Mouse (Mus musculus) liver, embryonic 11.5 days (tissue): ENCODE measurements around the gene Ms4a4d. TPM values are rescaled to one million over a fixed set of nuclear protein-coding genes. Genes with fewer than 3 reads are reported as not detected.
"Not testable (repeated sequence)": the region's sequence is repeated elsewhere in the genome, so short reads cannot be mapped to it uniquely, and the experiment has no call there.

Experiments
- ATAC-seq: fragments of 200-750 bp; cut with Nextera tagmentation; replicated peaks from 2 replicates; pipeline ENCODE4 v1.8.0; 2017; ENCODE audit warnings: moderate number of reproducible peaks, mild to moderate bottlenecking, moderate TSS enrichment, moderate library complexity; ENCODE audit not compliant: low FRiP score
- DNase-seq: peaks from one replicate; pipeline ENCODE4 v3.0.0-alpha.2; 2017; ENCODE audit warnings: low spot score
- H3K27ac ChIP-seq: fragments of 300-500 bp; sonication (generic); 2 replicates; pipeline ENCODE4 v1.5.1; 2014; ENCODE audit warnings: mild to moderate bottlenecking, low read depth, low read length, control low read depth
- H3K27me3 ChIP-seq: fragments of 300-500 bp; sonication (generic); replicated peaks from 2 replicates; pipeline ENCODE4 v1.6.1; 2014; ENCODE audit warnings: low read length, mixed read lengths; ENCODE audit not compliant: control insufficient read depth, insufficient read depth
- H3K36me3 ChIP-seq: fragments of 300-500 bp; sonication (generic); 2 replicates; pipeline ENCODE4 v1.6.1; 2014; ENCODE audit warnings: mild to moderate bottlenecking, low read length, moderate library complexity, mixed read lengths; ENCODE audit not compliant: control insufficient read depth, insufficient read depth
- H3K4me1 ChIP-seq: fragments of 300-500 bp; sonication (generic); replicated peaks from 2 replicates; pipeline ENCODE4 v1.6.1; 2014; ENCODE audit warnings: low read length, mixed read lengths; ENCODE audit not compliant: control insufficient read depth, insufficient read depth
- H3K4me2 ChIP-seq: fragments of 300-500 bp; sonication (generic); 2 replicates; pipeline ENCODE4 v1.6.1; 2014; ENCODE audit warnings: mild to moderate bottlenecking, control low read depth, moderate library complexity
- H3K4me3 ChIP-seq: fragments of 300-500 bp; sonication (generic); 2 replicates; pipeline ENCODE4 v1.5.1; 2014; ENCODE audit warnings: low read depth, low read length, control low read depth
- H3K9ac ChIP-seq: fragments of 300-500 bp; sonication (generic); 2 replicates; pipeline ENCODE4 v1.6.1; 2014; ENCODE audit warnings: low read depth, low read length, control low read depth
- H3K9me3 ChIP-seq: fragments of 300-500 bp; sonication (generic); 2 replicates; pipeline ENCODE4 v1.6.1; 2016; ENCODE audit warnings: low read length, inconsistent platforms, mixed read lengths; ENCODE audit not compliant: control insufficient read depth
- WGBS: fragments of 180-500 bp; shearing (Covaris S2); extraction: QIAGEN DNeasy Blood & Tissue Kit; methylation state at CpG from one replicate; pipeline ENCODE4 v1.1.7; 2014; 5-methylcytosine and 5-hydroxymethylcytosine counted together
- polyA plus RNA-seq: library from polyadenylated mRNA; unstranded; fragments of >200 nt; fragmentation: Nextera tagmentation; extraction: Ambion mirVana; gene quantifications from 2 replicates; pipeline ENCODE4 v1.2.1, GENCODE M21; 2014

Gene Ms4a4d
- polyA plus RNA-seq, 1 experiment from 2014 or later, result 0.29 TPM

GRCm38 (mm10) chr19:11513458-11513857 is 23.1 kb upstream of the Ms4a4d start:
- no peak overlapping the region for H3K27ac ChIP-seq
- whole genome bisulfite sequencing, result 56% methylated on average over 1 of the region's 1 CpGs
- DNase-seq (no peak), ATAC-seq (no peak)
- no peaks in the 10 kb centered on the region for H3K36me3 ChIP-seq
- no peak overlapping the region for H3K9ac ChIP-seq
- no peaks in the 10 kb centered on the region for H3K9me3 ChIP-seq
- no peaks in the 10 kb centered on the region for H3K27me3 ChIP-seq
- H3K4me2 ChIP-seq, result no peak overlapping the region
- H3K4me1 ChIP-seq, result no peaks in the 10 kb centered on the region
- no peak overlapping the region for H3K4me3 ChIP-seq

- no peak within 1 kb of the TSS for H3K9ac ChIP-seq
- H3K9me3 ChIP-seq, result no peaks in the 10 kb centered on the region
- no peaks in the 10 kb centered on the region for H3K27me3 ChIP-seq
- no peak within 1 kb of the TSS for H3K4me3 ChIP-seq
- ATAC-seq (no peak), DNase-seq (no peak)
- no peak within 1 kb of the TSS for H3K27ac ChIP-seq
- H3K36me3 ChIP-seq, result no peaks in the 10 kb centered on the region
- H3K4me2 ChIP-seq, result no peak within 1 kb of the TSS
- H3K4me1 ChIP-seq, result no peaks in the 10 kb centered on the region
Measured at GRCm38 (mm10) chr19:11516246-11516645, 20.4 kb upstream of the Ms4a4d start, which contains the start of gene Ms4a6b. TSS of gene Ms4a6b (plus strand) at chr19:11516512.

- no peak overlapping the region for H3K27ac ChIP-seq
- H3K9ac ChIP-seq, result no peak overlapping the region
- DNase-seq (no peak), ATAC-seq (no peak)
- 36% methylated on average over 4 of the region's 4 CpGs for WGBS
- H3K36me3 ChIP-seq, result no peaks in the 10 kb centered on the region
- no peak overlapping the region for H3K4me3 ChIP-seq
- no peaks in the 10 kb centered on the region for H3K4me1 ChIP-seq
- no peaks in the 10 kb centered on the region for H3K9me3 ChIP-seq
- no peak overlapping the region for H3K4me2 ChIP-seq
- no peaks in the 10 kb centered on the region for H3K27me3 ChIP-seq
Measured at GRCm38 (mm10) chr19:11516845-11517244, 19.8 kb upstream of the Ms4a4d start.

- not testable (repeated sequence) for H3K27me3 ChIP-seq, H3K4me2 ChIP-seq, H3K9me3 ChIP-seq, H3K27ac ChIP-seq, H3K9ac ChIP-seq, DNase-seq, ATAC-seq, H3K4me1 ChIP-seq, H3K4me3 ChIP-seq, H3K36me3 ChIP-seq
- 29% methylated on average over 1 of the region's 1 CpGs for WGBS
Measured at GRCm38 (mm10) chr19:11517373-11517772, 19.2 kb upstream of the Ms4a4d start.

- not testable (repeated sequence) for DNase-seq, H3K9me3 ChIP-seq, H3K27me3 ChIP-seq, H3K36me3 ChIP-seq, H3K27ac ChIP-seq, H3K4me3 ChIP-seq, H3K4me1 ChIP-seq, H3K4me2 ChIP-seq, ATAC-seq, H3K9ac ChIP-seq
- 46% methylated on average over 2 of the region's 2 CpGs for WGBS
Measured at GRCm38 (mm10) chr19:11518356-11518755, 18.2 kb upstream of the Ms4a4d start.

- Histone ChIP-seq H3K27me3 (no peaks in the 10 kb centered on the region), H3K4me1 (no peaks in the 10 kb centered on the region), H3K9ac (no peak overlapping the region), H3K9me3 (no peaks in the 10 kb centered on the region), H3K4me2 (no peak overlapping the region), H3K36me3 (no peaks in the 10 kb centered on the region), H3K27ac (no peak overlapping the region), H3K4me3 (no peak overlapping the region)
- WGBS, result 75% methylated on average over 3 of the region's 3 CpGs
- ATAC-seq, result no peak
- DNase-seq, result no peak
Measured at GRCm38 (mm10) chr19:11520146-11520545, 16.5 kb upstream of the Ms4a4d start.

GRCm38 (mm10) chr19:11533421-11533820 is 3.2 kb upstream of the Ms4a4d start:
- H3K9ac ChIP-seq, result no peak overlapping the region
- H3K4me1 ChIP-seq, result no peaks in the 10 kb centered on the region
- H3K27me3 ChIP-seq, result no peaks in the 10 kb centered on the region
- no peaks in the 10 kb centered on the region for H3K36me3 ChIP-seq
- ATAC-seq (no peak), DNase-seq (no peak)
- 78% methylated on average over 1 of the region's 1 CpGs for WGBS
- H3K27ac ChIP-seq, result no peak overlapping the region
- H3K9me3 ChIP-seq, result no peaks in the 10 kb centered on the region
- no peak overlapping the region for H3K4me3 ChIP-seq
- H3K4me2 ChIP-seq, result no peak overlapping the region

GRCm38 (mm10) chr19:11533888-11534445 is 2.6 kb upstream of the Ms4a4d start:
- Histone ChIP-seq H3K4me3 (no peak overlapping the region), H3K9me3 (no peaks in the 10 kb centered on the region), H3K36me3 (no peaks in the 10 kb centered on the region), H3K4me2 (no peak overlapping the region), H3K27me3 (no peaks in the 10 kb centered on the region), H3K4me1 (no peaks in the 10 kb centered on the region), H3K9ac (no peak overlapping the region), H3K27ac (no peak overlapping the region)
- ATAC-seq (no peak), DNase-seq (no peak)
- WGBS, result 48% methylated on average over 2 of the region's 2 CpGs

GRCm38 (mm10) chr19:11537336-11537735 is 735 bp downstream of the Ms4a4d start:
- Histone ChIP-seq H3K36me3 (no peaks in the 10 kb centered on the region), H3K4me1 (no peaks in the 10 kb centered on the region), H3K4me3 (no peak overlapping the region), H3K9me3 (no peaks in the 10 kb centered on the region), H3K9ac (no peak overlapping the region), H3K27me3 (no peaks in the 10 kb centered on the region), H3K4me2 (no peak overlapping the region), H3K27ac (no peak overlapping the region)
- 36% methylated on average over 2 of the region's 2 CpGs for WGBS
- DNase-seq, result no peak
- ATAC-seq, result peak; percentile 51; the same call in 1 of the 2 replicates
